Mouse (Mus musculus): Measurements from ENCODE around the gene Faim2.

DNA sequence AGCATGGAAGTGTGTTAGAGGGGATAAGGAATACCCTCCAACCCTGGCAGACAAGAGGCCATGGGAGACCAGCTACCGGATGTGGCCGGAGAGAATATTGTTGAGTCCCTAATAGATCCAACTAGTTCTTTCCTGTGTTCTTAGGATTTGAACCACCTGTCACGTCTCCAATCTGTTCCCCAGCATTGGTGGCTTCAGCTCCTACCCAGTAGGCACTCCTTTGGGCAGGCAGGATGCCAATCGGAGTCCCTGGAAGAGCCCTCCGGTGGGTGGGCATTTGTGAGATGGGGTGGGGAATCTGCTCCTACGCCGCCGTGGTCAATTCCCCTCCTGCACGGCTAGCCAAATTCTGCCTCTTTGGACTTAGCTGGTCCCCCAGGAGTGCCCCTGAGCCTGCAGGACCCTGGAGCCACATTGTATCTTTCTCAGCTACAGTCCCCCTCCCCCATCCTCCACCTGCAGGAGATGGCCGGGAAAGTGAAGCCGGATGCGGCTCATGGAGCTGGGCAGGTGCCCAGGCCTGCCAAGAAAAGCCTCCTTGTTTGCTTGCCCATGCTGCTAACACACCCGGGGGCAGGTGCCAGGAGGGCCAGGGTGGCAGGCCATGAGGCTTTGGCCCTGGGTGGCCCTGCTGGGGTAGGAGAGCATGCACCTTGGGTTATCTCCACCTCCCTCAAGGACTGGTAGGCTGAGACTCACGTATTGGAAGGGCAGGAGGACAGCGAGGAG, 16.0 kb downstream of the Faim2 start:
- TF ChIP-seq GATA1 (IDR thresholded peaks at IDR 0.05; ENCODE audit: borderline replicate concordance, low read length) (no peak), FLI1 (IDR thresholded peaks at IDR 0.05; ENCODE audit: low read length) (no peak)
